Mouse (Mus musculus) adrenal gland, postnatal 4 days (tissue): Measurements from ENCODE around the gene Rbm4b. TPM values are rescaled to one million over a fixed set of nuclear protein-coding genes. Genes with fewer than 3 reads are reported as not detected.
"Not testable (repeated sequence)": the region's sequence is repeated elsewhere in the genome, so short reads cannot be mapped to it uniquely, and the experiment has no call there.

ENCODE experiments used
- DNase-seq, 2 experiments: peaks; one replicate each; pipeline ENCODE4 v3.0.0; 2021 to 2022; ENCODE audit warnings: low spot score in 2 of 2, mixed read lengths in 2 of 2
- total RNA-seq, 2 experiments: library from RNA; stranded (reverse); gene quantifications; 2 replicates each; pipeline ENCODE4 v1.2.3; 2021

Rbm4b gene
- total RNA-seq, 2 experiments from 2014 or later, result 15.7 to 15.9 TPM

- no peak for DNase-seq
Measured at GRCm38 (mm10) chr19:4744026-4744425, 12.3 kb upstream of the Rbm4b start.

- DNase-seq, result no peak
Measured at GRCm38 (mm10) chr19:4745057-4745456, 11.2 kb upstream of the Rbm4b start.

- DNase-seq, result no peak
Measured at GRCm38 (mm10) chr19:4745681-4746080, 10.6 kb upstream of the Rbm4b start.

- DNase-seq, result no peak
Measured at GRCm38 (mm10) chr19:4746611-4747010, 9.7 kb upstream of the Rbm4b start.

GRCm38 (mm10) chr19:4747631-4748312 lies 8.5 kb upstream of the Rbm4b start:
- DNase-seq, result no peak

GRCm38 (mm10) chr19:4748493-4748892 lies 7.8 kb upstream of the Rbm4b start:
- no peak for DNase-seq

GRCm38 (mm10) chr19:4749975-4750374 lies 6.3 kb upstream of the Rbm4b start:
- DNase-seq, result no peak

- peak; percentile 60 to 84 for DNase-seq
Measured at GRCm38 (mm10) chr19:4755565-4756192, 618 bp upstream of the Rbm4b start.

GRCm38 (mm10) chr19:4756921-4757320 lies 624 bp downstream of the Rbm4b start:
- no peak for DNase-seq

- DNase-seq, result not testable (repeated sequence)
Measured at GRCm38 (mm10) chr19:4760544-4760943, 4.2 kb downstream of the Rbm4b start.

- no peak for DNase-seq
Measured at GRCm38 (mm10) chr19:4762876-4763275, 6.6 kb downstream of the Rbm4b start.

- DNase-seq, result no peak
Measured at GRCm38 (mm10) chr19:4767507-4768148, 11.3 kb downstream of the Rbm4b start.

- no peak for DNase-seq
Measured at GRCm38 (mm10) chr19:4772785-4773184, 16.5 kb downstream of the Rbm4b start.

GRCm38 (mm10) chr19:4782891-4783290 lies 26.6 kb downstream of the Rbm4b start:
- DNase-seq, result no peak

- no peak for DNase-seq
Measured at GRCm38 (mm10) chr19:4785206-4785605, 28.9 kb downstream of the Rbm4b start.

GRCm38 (mm10) chr19:4786313-4786712 lies 30.0 kb downstream of the Rbm4b start:
- no peak for DNase-seq

- DNase-seq, result no peak
Measured at GRCm38 (mm10) chr19:4793281-4793830, 37.1 kb downstream of the Rbm4b start.

- peak; percentile 74 to 91 for DNase-seq
Measured at GRCm38 (mm10) chr19:4793831-4794422, 37.6 kb downstream of the Rbm4b start, which contains the start of gene Rbm4. Gene Rbm4, minus strand, starts transcription at chr19:4793901.

GRCm38 (mm10) chr19:4795929-4796328 lies 39.6 kb downstream of the Rbm4b start:
- no peak for DNase-seq

GRCm38 (mm10) chr19:4797846-4798245 lies 41.5 kb downstream of the Rbm4b start:
- no peak for DNase-seq

- DNase-seq, result no peak
Measured at GRCm38 (mm10) chr19:4799083-4799482, 42.8 kb downstream of the Rbm4b start.

- DNase-seq, result no peak
Measured at GRCm38 (mm10) chr19:4802691-4803091, 46.4 kb downstream of the Rbm4b start.
